Mouse (Mus musculus) adrenal gland, postnatal 14 days (tissue): ENCODE measurements at regions not wholly inside any gene's neighbourhood (a gene's known extent, or its start where the extent isn't known, plus 50 kb on each side); places are given as distances from the start of the nearest gene placed in this dataset.

Experiments
- DNase-seq: peaks from one replicate; pipeline ENCODE4 v3.0.0; 2021; ENCODE audit warnings: mixed read lengths

DNA sequence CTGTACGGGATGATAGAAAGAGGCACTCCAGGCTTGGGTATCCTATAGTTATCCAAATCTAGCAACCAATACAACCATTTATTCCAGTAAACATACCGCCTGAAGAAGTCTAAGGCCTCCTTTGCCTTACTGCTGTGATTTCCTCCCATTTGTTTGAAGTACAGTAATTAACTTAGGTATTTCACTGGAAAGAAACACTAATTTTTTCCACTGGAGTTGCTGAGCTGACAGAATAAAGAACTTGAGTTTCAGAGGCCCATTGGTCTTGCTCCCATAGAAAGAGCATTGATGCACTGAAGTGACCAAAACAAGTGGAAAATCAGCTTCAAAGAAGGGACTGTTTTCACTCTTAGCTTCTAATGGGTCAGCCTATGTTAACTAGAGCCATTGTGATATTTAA is 1100.8 kb upstream of the Gm7489 start:
- DNase-seq, result no peak

DNA sequence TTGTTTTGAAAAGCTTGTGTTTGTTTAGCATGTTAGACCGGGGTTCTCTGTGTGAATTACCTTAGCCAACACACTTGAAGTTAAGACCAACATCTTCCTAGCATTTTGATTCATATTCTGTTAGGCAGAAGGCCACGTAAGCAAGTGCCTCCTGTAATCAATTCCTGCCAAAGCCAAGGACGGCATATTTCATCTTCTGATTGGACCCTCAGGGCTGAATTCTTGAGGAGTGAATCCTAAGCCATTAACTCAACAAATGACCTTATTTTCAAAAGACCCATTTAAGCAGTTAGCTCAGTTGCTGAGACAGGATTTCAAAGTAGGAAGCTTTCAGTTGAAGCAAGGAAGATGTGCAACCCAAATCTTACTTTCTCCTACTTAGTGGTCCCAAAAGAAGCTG is 1099.5 kb upstream of the Gm7489 start:
- no peak for DNase-seq

DNA sequence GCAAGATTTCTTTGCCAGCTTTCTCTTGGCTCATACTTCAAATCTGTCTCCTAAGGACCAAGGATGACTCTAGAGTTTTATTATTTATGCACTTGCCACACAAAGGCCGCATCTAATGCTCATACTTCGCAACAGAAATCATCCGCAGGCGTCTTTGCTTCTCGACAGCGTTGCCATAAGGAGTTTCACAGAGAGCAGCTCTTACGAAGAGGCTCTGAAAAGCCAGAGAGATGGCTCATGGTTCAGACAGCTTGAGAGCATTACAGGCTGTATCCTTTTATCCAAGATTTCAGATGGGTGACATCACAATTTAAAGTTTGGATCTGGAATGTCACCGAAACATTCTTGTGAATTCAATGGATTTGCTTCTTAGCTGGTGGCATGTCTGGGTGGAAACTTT is 1098.7 kb upstream of the Gm7489 start:
- DNase-seq, result peak; percentile 10

DNA sequence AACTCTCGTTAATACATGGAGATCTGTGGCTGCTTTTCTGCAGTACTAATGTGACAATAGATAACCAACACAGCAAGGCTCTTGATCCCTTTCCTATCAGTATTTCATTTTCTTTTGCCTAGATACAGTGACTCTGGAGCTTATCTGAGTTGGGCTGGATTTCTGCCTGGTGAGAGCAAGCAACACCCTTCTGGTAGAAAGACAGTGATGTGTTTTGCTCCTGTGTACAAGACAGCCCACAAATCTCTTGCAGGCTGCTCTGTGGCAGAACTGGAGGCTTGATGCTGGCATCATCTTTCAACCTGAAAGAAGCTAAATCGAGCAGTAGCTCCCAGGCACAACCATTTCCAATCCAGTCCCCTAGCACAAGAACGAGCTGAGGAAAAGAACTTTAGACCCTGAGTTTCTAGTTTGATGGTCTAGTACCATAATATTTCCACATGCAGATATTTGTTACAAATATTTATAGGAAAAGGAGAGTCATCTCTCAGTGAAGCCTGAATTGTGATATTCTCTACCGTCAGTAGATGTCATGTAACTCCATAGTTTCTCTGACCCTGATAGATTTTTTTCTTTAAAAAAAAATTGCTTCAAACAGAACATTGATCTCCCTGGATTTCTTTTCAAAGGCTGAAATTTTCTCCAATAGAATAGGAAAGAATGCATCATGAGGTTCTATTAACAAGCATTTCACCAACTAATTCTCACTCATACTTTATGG is 1079.1 kb upstream of the Gm7489 start:
- no peak for DNase-seq

DNA sequence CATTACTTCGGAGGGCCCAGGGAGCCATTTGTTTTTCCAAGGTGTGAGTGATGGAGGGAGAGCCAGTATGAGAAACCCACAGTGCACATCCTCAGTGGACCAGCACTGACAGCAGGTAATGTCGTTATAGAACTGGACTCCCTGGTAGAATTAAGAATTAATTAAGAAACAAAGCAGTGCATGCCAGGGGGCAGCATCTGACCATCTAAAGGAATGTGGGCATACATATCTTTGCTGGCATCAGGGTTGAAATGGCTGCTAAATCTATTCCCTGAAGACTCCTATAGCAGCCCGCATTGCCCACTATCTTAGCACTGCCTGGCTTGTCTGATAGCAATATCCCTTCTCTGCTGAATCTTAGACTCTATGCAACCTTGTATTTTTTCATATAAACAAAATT is 1076.1 kb upstream of the Gm7489 start:
- DNase-seq, result peak; percentile 9

DNA sequence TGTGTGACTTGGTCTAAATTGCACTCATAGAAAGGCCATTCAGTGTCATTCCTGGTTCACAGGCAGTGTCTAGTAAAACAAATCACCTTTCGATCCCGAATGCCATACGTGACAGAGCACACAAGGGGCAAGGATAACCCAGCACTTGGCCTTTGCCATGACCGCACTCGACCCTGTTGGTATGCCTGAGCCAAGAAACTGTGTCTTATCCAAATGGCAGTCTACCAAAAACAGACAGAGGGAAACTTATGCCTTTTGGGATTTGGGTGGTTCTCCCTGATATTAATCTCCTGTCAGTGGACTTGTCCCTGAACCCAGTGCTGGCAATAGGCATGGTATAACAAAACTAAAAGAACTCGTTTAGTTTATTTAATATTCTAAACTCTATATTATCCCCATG is 1063.9 kb upstream of the Gm7489 start:
- DNase-seq, result peak; percentile 59

DNA sequence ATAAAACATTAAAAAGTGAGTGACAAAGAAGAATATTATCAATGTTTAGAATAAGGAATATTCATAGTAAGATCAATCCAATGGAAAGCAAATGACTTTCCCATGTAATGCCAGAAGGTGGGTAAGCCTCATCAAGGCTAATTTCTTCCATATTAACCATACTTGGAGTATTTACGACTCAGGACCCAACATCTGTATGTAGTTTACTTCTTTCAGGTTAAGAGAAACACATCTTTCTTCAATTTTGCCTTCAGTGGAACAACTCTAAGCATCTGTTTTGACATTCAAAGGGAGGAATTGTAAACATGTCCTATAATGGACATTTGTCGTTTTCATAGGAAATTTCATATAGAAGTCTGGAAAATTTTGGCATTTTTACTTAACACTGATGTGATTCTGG is 1047.8 kb upstream of the Gm7489 start:
- DNase-seq, result no peak

DNA sequence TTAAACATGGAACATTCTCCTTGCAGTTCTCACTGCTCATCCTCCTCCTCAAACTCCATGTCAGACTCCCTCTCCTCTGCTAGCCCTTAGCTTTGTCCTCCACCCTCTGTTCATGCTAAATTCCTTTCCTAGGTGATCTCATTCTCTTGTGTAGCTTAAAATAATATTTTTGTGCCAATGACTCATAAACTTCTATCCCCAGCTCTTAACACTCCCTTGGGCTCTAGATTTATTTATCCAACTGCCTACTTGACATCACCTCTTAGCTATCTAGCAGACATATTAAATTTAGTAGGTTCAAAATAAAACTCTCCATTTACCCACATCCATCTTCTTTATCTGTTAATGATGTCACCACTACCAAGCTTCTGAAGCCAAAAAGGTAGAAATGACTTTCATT is 1036.6 kb upstream of the Gm7489 start:
- no peak for DNase-seq

DNA sequence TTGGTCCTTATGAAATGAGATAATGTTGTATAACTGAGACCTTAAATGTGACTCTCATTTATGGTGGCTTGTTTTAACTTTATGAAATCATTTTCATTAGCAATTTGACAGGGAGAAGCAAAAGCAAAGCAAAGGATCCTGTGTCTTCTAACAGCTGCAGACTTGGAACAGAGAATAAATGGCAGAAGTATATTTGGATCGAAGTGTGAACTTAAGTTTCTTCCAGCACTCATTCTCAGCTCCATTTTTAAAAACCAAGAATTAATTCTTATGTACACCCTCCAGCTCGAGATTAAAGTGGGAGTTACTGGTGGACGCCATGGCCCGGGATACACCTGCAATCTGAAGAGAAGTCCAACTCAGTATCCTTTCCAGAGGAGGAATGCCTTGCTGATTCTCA is 1026.0 kb upstream of the Gm7489 start:
- DNase-seq, result no peak

DNA sequence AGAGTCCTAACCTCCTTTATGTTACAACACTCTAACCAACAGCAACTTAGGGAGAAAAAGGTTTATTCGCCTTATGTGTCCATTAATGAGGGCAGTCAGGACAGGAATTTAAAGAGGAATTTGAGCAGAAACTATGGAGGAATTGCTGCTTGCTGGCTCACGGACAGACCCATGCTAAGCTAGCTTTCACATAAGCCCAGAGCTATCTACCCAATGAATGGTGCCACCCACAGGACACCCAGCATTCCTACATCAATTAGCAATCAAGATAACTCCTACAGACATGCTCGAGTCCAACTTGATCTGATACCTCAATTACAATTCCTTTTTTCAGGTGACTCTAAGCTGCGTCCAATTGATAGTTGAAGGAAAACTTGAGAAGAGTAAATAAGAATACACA is 1021.2 kb upstream of the Gm7489 start:
- peak; percentile 14 for DNase-seq

DNA sequence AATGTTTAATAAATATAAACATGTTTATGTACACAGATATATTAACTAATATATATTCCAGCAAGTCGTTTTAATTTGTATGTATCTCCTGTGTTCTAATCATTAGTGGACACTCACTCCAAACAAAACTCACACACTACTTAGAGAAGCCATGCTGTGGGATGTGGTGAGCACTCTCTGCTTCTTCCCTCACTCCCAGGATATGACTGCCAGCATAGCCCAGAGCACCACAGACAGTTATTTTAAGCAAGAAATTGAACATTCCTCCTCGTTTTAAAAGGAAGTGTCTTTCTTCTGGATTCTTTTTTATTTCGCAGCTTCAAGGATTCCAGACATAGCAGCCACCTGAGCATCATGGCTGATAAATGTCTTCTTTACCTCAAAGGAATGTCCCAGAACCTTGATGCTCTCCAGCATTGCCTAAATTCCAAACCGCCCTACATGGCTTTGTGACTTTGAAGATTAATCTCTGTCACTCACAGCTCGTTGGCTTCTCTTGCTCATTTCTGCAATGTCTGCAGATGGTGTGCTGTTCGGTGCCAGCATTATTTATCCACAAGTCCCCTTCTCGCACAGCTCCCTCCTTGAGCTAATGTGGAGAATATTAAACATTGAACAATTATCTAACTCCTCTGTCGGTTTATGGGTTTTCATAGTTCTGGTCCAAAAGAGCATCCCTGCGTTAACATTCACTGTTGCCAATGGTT is 992.3 kb upstream of the Gm7489 start:
- no peak for DNase-seq

DNA sequence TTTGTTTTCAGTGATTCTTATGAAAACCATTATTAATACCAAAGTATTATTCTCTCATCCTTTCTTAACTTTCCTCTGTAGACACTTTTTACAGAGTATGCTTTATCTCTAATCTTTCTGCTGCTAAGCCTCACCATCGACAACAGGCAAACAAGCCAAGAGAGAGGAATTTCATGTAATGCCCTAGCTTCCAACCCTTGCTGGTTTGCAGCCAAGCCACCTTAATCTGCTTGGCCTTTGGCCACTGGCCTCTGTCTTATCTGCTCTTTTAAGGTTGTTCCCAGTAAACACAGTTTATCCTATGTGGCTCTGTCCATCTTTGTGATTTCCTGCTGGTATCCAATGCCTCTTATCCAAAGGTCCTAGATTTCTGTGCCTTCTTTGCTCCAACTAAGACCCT is 986.6 kb upstream of the Gm7489 start:
- peak; percentile 21 for DNase-seq

DNA sequence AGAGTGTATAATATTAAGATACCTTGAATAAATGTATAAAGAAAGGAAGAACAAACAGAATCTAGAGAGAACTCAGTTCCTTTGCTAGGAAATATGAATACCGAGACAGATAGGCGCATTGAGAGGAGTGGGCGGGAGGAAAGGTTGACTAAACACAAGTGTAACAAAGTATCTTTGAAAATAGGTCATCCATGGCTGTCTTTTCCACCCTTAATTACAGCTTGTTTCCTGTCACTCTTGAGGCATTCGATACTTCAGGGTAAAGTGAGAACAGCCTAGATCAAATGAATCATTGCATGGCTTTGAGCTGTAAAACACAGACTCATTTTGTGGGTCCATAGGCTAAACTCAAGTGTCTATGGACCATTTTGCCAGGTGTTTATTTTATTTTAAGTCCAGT is 985.3 kb upstream of the Gm7489 start:
- no peak for DNase-seq

DNA sequence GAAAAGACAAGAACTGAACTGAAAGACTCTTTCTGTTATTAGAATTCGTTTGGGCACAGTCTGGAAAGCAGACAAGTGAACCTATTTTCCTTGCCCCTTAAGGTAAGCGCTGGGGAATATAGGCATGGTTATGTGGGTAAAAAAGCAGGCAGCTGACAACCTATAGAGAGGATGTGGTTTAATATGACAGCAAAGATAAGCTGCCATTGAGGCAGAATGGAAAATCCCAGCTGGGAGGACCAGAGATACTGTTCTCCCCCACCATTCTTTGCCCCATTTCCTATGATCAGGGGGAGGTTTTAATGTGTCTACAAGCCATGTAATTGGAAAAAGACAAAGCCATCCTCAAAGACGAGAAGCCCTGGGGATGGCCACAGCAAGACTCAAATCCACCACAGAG is 984.9 kb upstream of the Gm7489 start:
- DNase-seq, result no peak

DNA sequence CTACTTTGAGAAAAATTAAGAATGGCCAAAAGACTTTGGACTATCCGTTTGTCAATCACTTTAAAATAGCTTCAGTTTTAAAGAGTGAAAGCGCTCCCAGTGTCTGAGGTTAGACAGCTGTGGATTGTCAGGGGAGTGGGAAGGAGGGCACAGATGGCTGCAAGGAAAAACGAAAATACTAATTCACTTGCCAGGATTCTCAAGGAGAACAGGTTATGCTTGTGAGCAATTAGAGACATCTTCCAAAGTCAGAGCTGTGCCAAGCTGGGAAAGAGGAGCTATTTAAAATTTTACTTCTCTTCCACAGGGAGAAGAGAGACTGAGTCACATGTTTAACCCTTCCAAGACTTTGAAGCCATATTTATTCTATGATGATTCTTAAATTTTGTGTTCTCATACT is 979.5 kb upstream of the Gm7489 start:
- DNase-seq, result no peak

DNA sequence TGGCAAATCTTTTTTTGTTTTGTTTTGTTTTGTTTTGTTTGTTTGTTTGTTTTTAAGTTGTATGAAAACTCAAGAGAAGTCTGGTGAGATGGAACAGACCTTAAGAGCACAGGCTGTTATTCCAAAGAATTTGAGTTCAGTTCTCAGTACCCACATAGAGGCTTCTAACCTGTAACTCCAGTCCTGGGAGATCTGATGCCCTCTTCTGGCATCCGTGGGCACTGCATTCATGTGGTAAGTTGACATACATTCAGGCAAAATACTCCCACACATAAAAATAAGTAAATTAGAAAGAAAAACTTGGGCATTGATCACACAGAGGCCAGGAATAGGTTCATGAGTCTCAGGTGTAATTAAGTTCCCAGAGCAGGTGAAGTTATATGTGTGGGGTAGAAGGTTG is 977.5 kb upstream of the Gm7489 start:
- DNase-seq, result no peak

DNA sequence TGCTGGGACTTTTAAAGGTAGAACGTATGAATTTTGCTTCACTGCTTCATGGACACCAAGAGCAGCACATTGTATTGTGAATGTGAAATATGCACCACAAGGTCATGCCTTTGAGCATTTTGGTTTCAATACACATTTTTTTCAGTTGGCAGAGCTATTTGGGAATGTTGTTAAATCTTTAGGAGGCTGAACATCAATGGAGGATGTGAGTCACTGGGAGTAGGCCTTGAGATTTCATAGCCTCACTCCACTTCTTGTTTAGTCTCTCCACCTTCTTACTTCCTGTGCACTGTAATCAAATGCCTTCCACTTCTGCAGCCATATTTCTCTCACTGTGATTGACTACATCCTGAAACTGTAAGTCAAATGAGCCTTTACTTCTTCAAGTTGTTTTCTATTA is 962.4 kb upstream of the Gm7489 start:
- no peak for DNase-seq

DNA sequence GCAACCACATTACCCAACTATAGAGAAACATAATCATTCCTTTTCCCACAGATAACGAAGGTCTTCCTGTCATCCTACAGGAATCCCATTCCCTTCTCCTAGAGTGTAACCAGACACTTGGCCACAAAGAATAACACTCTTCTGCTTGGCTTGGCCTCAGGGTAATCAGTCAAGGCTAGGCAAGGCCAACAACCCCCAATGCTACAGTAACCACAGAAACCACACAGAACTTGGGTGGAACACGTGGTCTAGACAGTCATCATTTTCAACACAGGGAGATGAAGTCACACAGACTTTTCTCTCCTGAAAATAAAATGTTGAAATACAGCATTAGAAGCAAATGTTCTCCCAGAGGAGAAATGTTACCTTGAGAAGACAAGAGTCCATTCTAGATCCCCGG is 956.3 kb upstream of the Gm7489 start:
- DNase-seq, result peak; percentile 66

DNA sequence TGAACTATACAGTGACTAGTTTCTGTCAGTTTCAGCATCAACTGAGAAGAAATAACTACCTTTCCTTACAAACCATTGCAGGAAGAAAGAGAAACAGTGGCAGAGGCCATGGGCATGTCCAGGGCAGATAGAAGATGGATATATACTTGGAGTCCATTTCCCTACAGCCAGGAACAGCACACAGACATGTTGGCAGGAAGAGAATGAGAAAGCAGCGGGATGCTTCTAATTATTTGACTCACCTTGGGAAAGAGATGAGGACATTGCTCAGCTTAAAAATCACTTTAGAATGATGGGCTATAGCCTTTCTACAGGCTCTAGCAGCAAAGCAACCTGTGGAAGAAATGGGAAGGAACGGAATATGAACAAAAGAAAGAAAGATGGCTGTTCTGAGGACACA is 947.6 kb upstream of the Gm7489 start:
- DNase-seq, result no peak

DNA sequence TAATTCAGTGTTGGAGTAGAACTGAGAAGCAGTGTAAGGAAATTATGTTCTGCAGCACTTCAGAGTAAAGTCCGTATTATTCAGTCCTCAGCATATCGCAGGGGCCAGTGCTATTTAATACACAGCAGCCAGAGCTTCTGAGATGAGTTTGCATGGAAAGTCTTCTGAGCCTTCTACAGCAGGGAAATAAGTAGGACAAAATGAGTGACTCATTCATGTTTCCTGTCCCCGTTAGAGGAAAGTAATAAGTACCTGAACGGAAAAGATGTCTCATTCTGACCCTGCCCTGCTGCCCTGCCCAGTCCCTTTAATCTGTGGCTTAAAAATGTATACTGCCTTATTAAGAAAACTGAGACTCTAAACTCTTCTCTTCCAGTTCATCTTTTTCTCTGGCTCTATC is 940.1 kb upstream of the Gm7489 start:
- no peak for DNase-seq

DNA sequence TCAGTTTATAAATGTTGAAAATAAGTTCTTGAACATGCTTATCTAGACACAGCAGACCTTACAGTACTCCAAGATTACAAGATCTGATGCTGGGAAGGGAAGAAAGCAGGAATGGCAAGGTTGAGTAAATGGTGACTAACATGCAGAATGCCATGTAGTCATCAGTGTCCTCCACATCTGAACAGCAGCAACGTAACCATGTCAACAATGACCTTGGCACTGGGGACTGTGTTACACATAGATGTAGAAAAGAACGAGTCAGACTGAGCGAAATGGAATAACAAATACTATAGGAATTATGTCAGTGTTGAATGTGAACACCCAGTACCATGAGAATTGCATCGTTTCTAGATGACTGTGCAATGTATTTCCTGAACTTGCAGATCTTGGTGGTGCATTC is 936.5 kb upstream of the Gm7489 start:
- DNase-seq, result peak; percentile 42

DNA sequence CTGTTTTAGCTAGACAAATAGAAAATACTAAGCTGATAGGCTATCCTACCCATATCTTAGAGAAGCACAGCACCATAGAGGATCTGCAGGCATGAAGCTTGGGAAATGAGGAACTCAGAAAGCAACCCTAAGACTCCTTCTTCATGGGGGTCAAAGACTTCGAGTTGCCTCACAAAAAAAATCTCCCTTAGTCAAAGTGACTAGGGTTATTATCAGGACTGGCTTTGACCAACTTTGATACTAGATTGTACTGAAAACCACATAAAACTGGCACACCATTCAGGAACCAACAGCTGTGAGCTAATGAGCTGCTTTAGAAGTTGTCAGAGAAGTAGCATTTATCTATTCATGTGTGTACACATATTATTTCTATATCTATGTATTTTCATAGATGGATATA is 931.2 kb upstream of the Gm7489 start:
- no peak for DNase-seq

DNA sequence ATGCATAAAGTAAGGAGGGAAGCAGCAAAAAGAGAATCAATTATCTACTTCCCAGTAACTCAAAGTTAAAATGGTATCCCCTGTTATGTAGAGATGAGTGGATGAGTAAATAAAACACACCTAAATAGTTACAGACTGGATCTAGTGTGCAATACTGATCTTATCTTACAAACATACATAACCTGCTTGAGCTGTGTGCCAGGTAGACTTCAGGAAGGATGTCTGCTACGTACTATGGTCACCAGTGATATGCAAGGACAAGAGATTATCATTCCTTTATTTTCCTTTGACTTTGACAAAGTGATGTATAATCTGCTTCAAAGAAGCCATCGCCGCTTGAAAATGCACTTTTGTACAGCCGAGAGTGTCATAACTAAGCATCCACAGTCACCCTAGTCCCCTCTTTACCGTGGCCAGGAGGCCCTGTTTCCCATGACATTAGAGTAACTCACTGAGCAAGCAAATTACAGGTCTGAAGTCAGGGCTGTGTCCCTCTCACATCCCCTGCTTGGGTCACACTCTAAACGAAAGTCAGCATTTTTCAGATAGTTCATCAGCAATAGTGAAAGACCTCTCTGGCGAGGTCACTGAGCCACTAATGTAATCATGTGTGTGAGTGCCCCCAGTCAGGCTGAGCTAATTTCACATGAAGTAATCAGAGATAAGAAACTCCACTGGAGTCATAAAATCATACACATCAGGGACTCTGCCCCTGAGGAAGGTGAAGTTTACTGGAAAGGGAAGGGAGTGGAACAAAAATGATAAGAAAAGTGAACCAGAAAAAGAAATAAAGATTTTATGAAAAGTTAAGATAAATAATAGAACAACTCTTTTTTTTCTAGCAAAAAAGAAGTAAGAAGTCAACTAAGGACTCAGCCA is 929.8 kb upstream of the Gm7489 start:
- no peak for DNase-seq
